9 mouse cellular contexts compared by ENCODE assay signal in the genomic region with DNA sequence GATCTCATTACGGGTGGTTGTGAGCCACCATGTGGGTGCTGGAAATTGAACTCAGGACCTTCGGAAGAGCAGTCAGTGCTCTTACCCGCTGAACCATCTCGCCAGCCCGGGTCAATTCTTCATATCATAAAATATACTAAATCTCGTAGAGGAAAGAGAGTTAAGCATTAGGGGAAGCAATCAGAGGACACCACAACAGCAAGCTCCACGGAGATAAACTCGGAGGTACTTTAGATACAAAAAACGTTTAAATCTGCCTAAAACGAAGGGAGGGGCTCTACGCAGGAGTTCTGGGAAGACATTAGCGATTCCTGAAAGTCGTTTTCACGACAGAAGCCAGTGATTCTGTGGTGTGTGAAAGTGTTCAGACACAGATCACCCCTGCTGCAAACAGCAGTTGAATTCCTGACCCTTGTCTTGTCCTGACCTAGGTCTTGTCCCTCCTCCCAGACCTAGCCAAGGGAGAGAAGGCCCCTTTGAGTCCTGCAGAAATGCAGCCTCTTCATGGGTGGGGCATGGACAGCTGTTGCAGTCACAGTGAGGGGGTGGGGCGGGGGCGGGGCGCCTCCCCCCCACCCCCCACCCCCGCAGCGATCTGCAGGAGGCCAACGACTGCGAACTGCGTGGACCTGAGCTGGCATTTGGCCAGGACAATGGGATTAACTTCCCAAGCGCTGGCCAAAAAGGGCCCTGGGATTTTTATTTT. TPM values are rescaled to one million over a fixed set of nuclear protein-coding genes. Genes with fewer than 3 reads are reported as not detected.
DNase-seq lines count a peak whose midpoint lies in the region; ATAC-seq and TF ChIP-seq lines count a peak whose summit lies in the region.
"Had no signal": no experiment of that assay in that cellular context is flagged by ENCODE, and none has a peak within 500 bp of the region (broad histone marks: within the 10 kb centered on the region; RNA-seq: fewer than 3 reads in every experiment).

No protein-coding gene starts in this region.

- intact Hi-C loops in heart, adult 2 months (cut with DNase I): no loop called here

- H3K4me3 ChIP-seq in heart, adult 2 months: no peak overlapping the region
- peak overlapping the region; percentile 66 for H3K4me3 ChIP-seq in G1E (ENCODE audit: low read depth, low read length)
- H3K4me3 ChIP-seq in liver, embryonic 14.5 days (ENCODE audit: insufficient read depth in 1 of 2, low read depth in 2 of 2, low read length in 2 of 2): no peak overlapping the region

- H3K4me2 ChIP-seq in liver, embryonic 14.5 days (ENCODE audit: low read depth): peak overlapping the region; percentile 31; the same call in 1 of the 2 replicates

- peak overlapping the region; percentile 52 for H3K27ac ChIP-seq in heart, adult 2 months
- no peak overlapping the region for H3K27ac ChIP-seq in liver, embryonic 14.5 days

- no peak for TF ChIP-seq CTCF in heart, adult 2 months (IDR thresholded peaks at IDR 0.05)
- no peak for TF ChIP-seq CTCF in G1E (IDR thresholded peaks at IDR 0.05; ENCODE audit: low read depth, low read length)
- no peak for TF ChIP-seq CTCF in liver, embryonic 14.5 days (IDR thresholded peaks at IDR 0.05; ENCODE audit: low read depth)

- no peaks in the 10 kb centered on the region for H3K9me3 ChIP-seq in G1E (replicated peaks)
- no peaks in the 10 kb centered on the region for H3K9me3 ChIP-seq in liver, embryonic 14.5 days (ENCODE audit: control insufficient read depth, low read length)

- TF ChIP-seq POLR2A in heart, adult 2 months (IDR thresholded peaks at IDR 0.05; ENCODE audit: insufficient read depth, low read depth, low read length): no peak

- no peaks in the 10 kb centered on the region for H3K36me3 ChIP-seq in heart, adult 2 months (ENCODE audit: control insufficient read depth, insufficient read depth, low read length)
- H3K36me3 ChIP-seq in G1E (replicated peaks): no peaks in the 10 kb centered on the region
- H3K36me3 ChIP-seq in liver, embryonic 14.5 days (replicated peaks; ENCODE audit: control insufficient read depth, insufficient read depth, low read depth): no peaks in the 10 kb centered on the region

- no peaks in the 10 kb centered on the region for H3K27me3 ChIP-seq in heart, adult 2 months (ENCODE audit: control insufficient read depth, insufficient read depth, low read length)
- peaks cover 54% of the 10 kb centered on the region for H3K27me3 ChIP-seq in G1E (ENCODE audit: insufficient read depth, low read length)
- no peaks in the 10 kb centered on the region for H3K27me3 ChIP-seq in liver, embryonic 14.5 days (ENCODE audit: control insufficient read depth, insufficient read depth, low read length)

- no peak for DNase-seq in heart, adult 2 months
- DNase-seq in heart, adult 8-10 months (ENCODE audit: low spot score): no peak
- DNase-seq in G1E (ENCODE audit: low spot score): peak; percentile 62
- peak; percentile 64 for DNase-seq in heart, postnatal 4 days
- DNase-seq in liver, embryonic 14.5 days (ENCODE audit: low read depth in 3 of 3, low spot score in 3 of 3): no peak
- no peak for DNase-seq in cerebellum, postnatal 14 days
- no peak for DNase-seq in gastrocnemius, adult 8-10 months (ENCODE audit: low spot score in 2 of 2)
- DNase-seq in right cerebral cortex, postnatal 36 days (ENCODE audit: low spot score in 2 of 2): no peak
- DNase-seq: adrenal gland, postnatal 14 days had no signal

- no peak overlapping the region for H3K9ac ChIP-seq in heart, adult 2 months (ENCODE audit: low read depth, low read length)
- no peak overlapping the region for H3K9ac ChIP-seq in liver, embryonic 14.5 days (replicated peaks)

- TF ChIP-seq EP300 in heart, adult 2 months (IDR thresholded peaks at IDR 0.05; ENCODE audit: insufficient read depth, low read depth, low read length): no peak
- no peak for TF ChIP-seq EP300 in liver, embryonic 14.5 days (IDR thresholded peaks at IDR 0.05; ENCODE audit: low read depth)

- no peak for ATAC-seq in G1E (ENCODE audit: extremely low read depth, insufficient number of reproducible peaks, low FRiP score, poor library complexity, severe bottlenecking)
- no peak for ATAC-seq in liver, embryonic 14.5 days (ENCODE audit: insufficient read depth)

- H3K79me2 ChIP-seq in heart, adult 2 months (replicated peaks; ENCODE audit: control insufficient read depth, insufficient read depth, low read length): no peaks in the 10 kb centered on the region

- H3K4me1 ChIP-seq in heart, adult 2 months (ENCODE audit: control insufficient read depth, insufficient read depth, low read length): peaks cover 17% of the 10 kb centered on the region
- H3K4me1 ChIP-seq in G1E (ENCODE audit: insufficient read depth, low read depth, low read length): peaks cover 48% of the 10 kb centered on the region
- H3K4me1 ChIP-seq in liver, embryonic 14.5 days (replicated peaks; ENCODE audit: control insufficient read depth in 2 of 2, insufficient read depth in 2 of 2, low read length in 1 of 2): peaks cover 3 to 4% of the 10 kb centered on the region in 2 experiments; a peak in 2 of 4 replicates

- 50% methylated on average over 23 of the region's 23 CpGs for WGBS in heart, adult 2 months
- 29% methylated on average over 22 of the region's 23 CpGs for WGBS in liver, embryonic 14.5 days (ENCODE audit: insufficient replicate concordance)

RNA-seq across cellular contexts. Expression of gene Atp2a2, which starts 11.5 kb away (rescaled TPM):
- over 10,000 TPM; 11,796 to 13,259 TPM for total RNA-seq in heart, adult 2 months (2021)
- polyA plus RNA-seq in heart, adult 2 months (2012; rRNA removed): 3,546 and 6,285 TPM in 2 replicates
- over 10,000 TPM; 11,934 to 13,904 (median 12,774) TPM for total RNA-seq in heart, adult 8-10 months (2022)
- total RNA-seq in G1E (2014; fragmentation: Nextera tagmentation) (61.6 and 74.4 TPM in 2 replicates), G1E (2017) (62.6 and 73.6 TPM in 2 replicates)
- 39.8 and 47.5 TPM in 2 replicates for polyA plus RNA-seq in G1E (2012)
- 1,000 to 10,000 TPM; 5,023 to 5,799 TPM for total RNA-seq in heart, postnatal 4 days (2021)
- 18.9 and 25.9 TPM in 2 replicates for polyA plus RNA-seq in liver, embryonic 14.5 days (2012; rRNA removed)
- polyA plus RNA-seq in liver, embryonic 14.5 days (2014; fragmentation: Nextera tagmentation; extraction: Ambion mirVana): 12.8 and 13.1 TPM in 2 replicates
- total RNA-seq in gastrocnemius, adult 8-10 months (2022): 100 to 1,000 TPM; 412 to 549 (median 488) TPM

Comparison
In these comparisons a context has a peak if more than half of its experiments do, and no peak if none do; other contexts are left out.
1. DNase-seq: peak in G1E (single experiment) and heart, postnatal 4 days (single experiment); none in heart, adult 2 months (0 of 2), heart, adult 8-10 months (single experiment), liver, embryonic 14.5 days (0 of 3), cerebellum, postnatal 14 days (0 of 2), gastrocnemius, adult 8-10 months (0 of 2) and right cerebral cortex, postnatal 36 days (0 of 2).
2. RNA of gene Atp2a2, which starts 11.5 kb away (total RNA-seq): 11,934 to 13,904 TPM in heart, adult 8-10 months, 11,796 to 13,259 TPM in heart, adult 2 months and 5,023 to 5,799 TPM in heart, postnatal 4 days; 412 to 549 TPM in gastrocnemius, adult 8-10 months and 61.6 to 74.4 TPM in G1E; every median in the first group is over 4 times any median in the second.